Mouse (Mus musculus) heart, adult 2 months (tissue): Measurements from ENCODE around the gene Dusp16.

Experiments
- CTCF ChIP-seq: fragments of 200-600 bp; IDR thresholded peaks from 2 replicates; pipeline ENCODE4 v1.8.1; 2022; ENCODE audit warnings: antibody characterized with exemption, mild to moderate bottlenecking, moderate library complexity
- EP300 ChIP-seq: fragments of 200-500 bp; IDR thresholded peaks from 2 replicates; pipeline ENCODE4 v1.6.1; 2011; ENCODE audit warnings: low read depth, low read length, control low read depth; ENCODE audit not compliant: insufficient read depth

DNA sequence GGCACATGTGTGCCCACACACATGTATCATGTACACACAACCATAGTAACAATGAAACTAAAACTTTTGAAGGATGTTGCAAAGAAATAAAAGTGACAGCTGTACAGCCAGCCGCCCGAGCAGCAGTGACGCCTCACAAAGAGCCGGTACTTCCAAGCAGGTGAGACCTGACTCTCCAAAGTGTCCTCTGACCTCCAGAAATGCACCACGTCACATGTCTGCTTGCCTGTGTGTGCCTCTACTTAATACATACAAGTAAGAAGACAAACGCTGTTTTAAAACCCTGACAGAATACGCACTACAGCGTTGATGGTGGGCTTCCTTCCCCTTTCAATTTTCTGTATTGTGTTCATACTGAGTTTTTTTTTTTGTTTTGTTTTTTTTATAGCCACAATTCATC lies 69.5 kb downstream of the Dusp16 start:
- TF ChIP-seq EP300 = no peak
- no peak for TF ChIP-seq CTCF
